Mouse (Mus musculus): ENCODE results near the gene Mc3r.

Gene Mc3r

GRCm38 (mm10) chr2:172298542-172298941 is 50.2 kb downstream of the Mc3r start:
- DNase-seq (ENCODE audit: low spot score) = no peak

GRCm38 (mm10) chr2:172299126-172299921 is 51.0 kb downstream of the Mc3r start:
- no peak for DNase-seq (ENCODE audit: low spot score)

Data from T-cell, adult 2 months (primary cell).